Mouse (Mus musculus) thymus, postnatal 14 days (tissue): ENCODE measurements around the gene Tk2.
A peak's percentile ranks its signal among the peaks of the same experiment; 100 is the strongest.
"Not testable (repeated sequence)": the region's sequence is repeated elsewhere in the genome, so short reads cannot be mapped to it uniquely, and the experiment has no call there.

ENCODE experiments used
- DNase-seq: peaks from one replicate; pipeline ENCODE4 v3.0.0; 2021

The Tk2 gene

GRCm38 (mm10) chr8:104248276-104248675 lies at the start of gene Tk2:
Gene Tk2, minus strand, starts transcription at chr8:104248558.
- DNase-seq, result peak; percentile 85

- DNase-seq, result no peak
These were observed 46.0 kb upstream of the Tk2 start for GRCm38 (mm10) chr8:104294396-104294795.

- not testable (repeated sequence) for DNase-seq
These were observed 44.7 kb upstream of the Tk2 start, which contains the start of gene Cmtm2a for GRCm38 (mm10) chr8:104293081-104293480. Gene Cmtm2a, minus strand, starts transcription at chr8:104293181.

- DNase-seq, result no peak
These were observed 20.6 kb upstream of the Tk2 start for GRCm38 (mm10) chr8:104268937-104269440.

- DNase-seq, result no peak
These were observed 20.0 kb upstream of the Tk2 start for GRCm38 (mm10) chr8:104268368-104268767.

GRCm38 (mm10) chr8:104264271-104264935 lies 16.0 kb upstream of the Tk2 start:
- not testable (repeated sequence) for DNase-seq

- not testable (repeated sequence) for DNase-seq
These were observed 13.4 kb upstream of the Tk2 start for GRCm38 (mm10) chr8:104261802-104262201.

- peak; percentile 64 for DNase-seq
These were observed 4.7 kb upstream of the Tk2 start for GRCm38 (mm10) chr8:104253016-104253415.

- DNase-seq, result peak; percentile 24
These were observed 3.1 kb upstream of the Tk2 start for GRCm38 (mm10) chr8:104251461-104251860.

GRCm38 (mm10) chr8:104250439-104251367 lies 2.3 kb upstream of the Tk2 start, which contains the start of gene Cklf:
Gene Cklf, plus strand, starts transcription at chr8:104250861.
- peak; percentile 89 for DNase-seq

GRCm38 (mm10) chr8:104249442-104249996 lies 1.2 kb upstream of the Tk2 start:
- DNase-seq, result no peak

- peak; percentile 59 for DNase-seq
These were observed 466 bp downstream of the Tk2 start for GRCm38 (mm10) chr8:104247908-104248275.

- DNase-seq, result peak; percentile 59
These were observed 1.1 kb downstream of the Tk2 start for GRCm38 (mm10) chr8:104247054-104247907.

GRCm38 (mm10) chr8:104246621-104247020 lies 1.7 kb downstream of the Tk2 start:
- no peak for DNase-seq

GRCm38 (mm10) chr8:104242038-104242644 lies 6.2 kb downstream of the Tk2 start:
- no peak for DNase-seq

GRCm38 (mm10) chr8:104239418-104239861 lies 8.9 kb downstream of the Tk2 start:
- DNase-seq, result peak; percentile 43

GRCm38 (mm10) chr8:104234573-104234972 lies 13.8 kb downstream of the Tk2 start:
- no peak for DNase-seq

GRCm38 (mm10) chr8:104232919-104233318 lies 15.4 kb downstream of the Tk2 start:
- no peak for DNase-seq

GRCm38 (mm10) chr8:104232039-104232438 lies 16.3 kb downstream of the Tk2 start:
- DNase-seq, result no peak

GRCm38 (mm10) chr8:104230377-104230776 lies 18.0 kb downstream of the Tk2 start:
- no peak for DNase-seq

- no peak for DNase-seq
These were observed 21.3 kb downstream of the Tk2 start for GRCm38 (mm10) chr8:104227048-104227447.

GRCm38 (mm10) chr8:104219806-104220205 lies 28.6 kb downstream of the Tk2 start:
- peak; percentile 74 for DNase-seq
